Mouse (Mus musculus): Measurements from ENCODE around the gene Hoxb6. TPM values are rescaled to one million over a fixed set of nuclear protein-coding genes. Genes with fewer than 3 reads are reported as not detected.

Hoxb6 gene
- total RNA-seq (2021), result 10 to 100 TPM; 37.0 to 68.1 TPM
- long read RNA-seq, experiment 1, transcript Hoxb6-201 (2 exons, 1,321 nt), result major isoform, 11 of 13 reads
- long read RNA-seq, experiment 1, partial matches to known transcripts, result 0 of 13 reads
- long read RNA-seq, experiment 1, other reads (novel, unspliced or antisense), result 2 of 13 reads
- long read RNA-seq, experiment 2, transcript Hoxb6-201 (2 exons, 1,321 nt), result major isoform, 73 of 80 reads
- long read RNA-seq, experiment 2, partial matches to known transcripts, result 0 of 80 reads
- long read RNA-seq, experiment 2, other reads (novel, unspliced or antisense), result 7 of 80 reads

DNA sequence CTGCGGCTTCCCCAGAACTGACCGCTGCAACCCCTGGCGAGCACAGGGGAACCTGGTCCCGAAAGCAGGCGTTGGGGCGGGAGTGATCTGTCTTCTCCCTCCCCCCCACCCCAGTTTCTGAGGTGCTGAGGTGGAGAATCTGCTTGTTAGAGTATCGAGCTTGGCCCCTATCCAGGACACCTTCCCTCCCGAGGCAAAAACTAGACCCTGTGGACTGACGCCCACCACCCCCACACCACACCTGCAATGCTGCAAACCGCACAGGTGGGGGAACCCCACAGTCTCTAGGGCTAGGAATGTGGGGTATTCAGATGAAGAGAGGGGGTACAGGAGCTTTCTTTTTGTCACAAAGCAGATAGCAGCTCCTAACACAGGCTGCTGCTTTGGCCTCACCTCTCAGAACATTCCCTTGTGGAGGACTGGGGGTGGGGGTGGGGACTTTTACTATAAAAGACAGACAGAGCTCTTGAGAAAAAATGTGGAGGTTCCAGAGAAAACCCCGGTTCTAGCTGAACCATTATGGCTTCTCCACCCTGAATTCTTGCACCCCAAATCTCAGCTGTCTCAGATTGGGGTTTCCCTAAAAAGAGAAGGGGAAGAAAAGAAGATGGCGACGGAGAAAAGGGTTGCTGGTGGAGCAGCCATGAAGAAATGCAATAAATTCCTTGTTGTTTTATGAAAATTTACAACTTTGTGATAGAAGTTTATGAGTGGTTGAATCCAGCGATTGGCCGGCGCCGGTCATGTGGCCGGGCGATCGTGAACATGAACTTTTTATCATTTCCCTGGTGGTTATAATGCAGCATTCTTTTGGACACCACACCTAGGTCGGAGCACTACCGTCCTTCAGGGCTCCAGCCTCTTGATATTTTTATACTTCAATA lies at the start of gene Hoxb6:
Gene Hoxb6 (plus strand): TSS at position 796 of the 884 bp plus-strand sequence.
- no peak for DNase-seq (ENCODE audit: low spot score in 2 of 2)

DNA sequence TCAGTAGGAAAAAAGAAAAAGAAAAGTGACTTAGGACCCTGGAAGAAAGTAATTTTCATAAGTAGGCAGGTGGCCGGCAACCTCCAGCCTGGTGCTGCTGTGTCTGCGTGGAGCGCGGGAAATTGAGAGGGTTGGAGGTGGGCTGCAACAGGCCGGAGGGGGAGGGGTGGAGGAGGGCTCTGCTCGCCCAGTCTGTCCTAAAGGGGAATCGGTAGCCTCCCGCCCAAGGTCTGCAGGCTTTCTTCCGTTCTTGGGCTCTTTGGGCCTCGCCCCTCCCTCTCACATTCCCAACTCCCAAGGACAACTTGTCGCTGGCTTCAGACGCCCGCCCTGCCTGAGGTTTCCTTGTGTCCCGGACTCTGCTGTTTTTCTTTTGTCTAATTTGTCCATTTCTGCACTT lies 41.4 kb upstream of the Hoxb6 start:
- peak; percentile 44 to 50 for DNase-seq (ENCODE audit: low spot score in 2 of 2)

DNA sequence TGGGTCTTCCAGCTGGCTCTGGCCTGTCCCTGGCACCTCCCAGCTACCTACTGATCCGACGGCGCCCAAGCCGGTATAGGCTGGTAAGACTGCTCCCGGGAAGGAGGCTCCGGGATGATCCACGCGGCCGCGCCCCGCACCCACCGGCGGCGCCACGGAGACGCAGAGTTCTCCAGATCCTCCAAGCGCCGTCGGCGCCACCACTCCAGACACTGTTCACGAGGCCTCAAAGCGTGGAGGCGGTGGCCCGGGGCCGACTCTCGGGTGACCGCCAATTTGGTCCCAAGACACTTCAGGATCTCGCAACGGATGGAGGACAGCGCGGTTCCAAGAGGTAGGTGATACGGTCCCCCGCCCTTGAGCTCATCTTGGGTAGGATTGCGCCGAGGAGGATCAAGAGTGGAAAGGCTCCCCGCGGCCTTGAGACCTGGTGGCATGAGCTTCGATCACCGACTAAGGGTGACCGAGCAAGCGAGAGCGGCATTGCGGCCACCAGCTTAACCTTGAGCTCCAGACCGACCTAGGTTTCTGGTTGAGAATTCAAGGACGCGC lies 40.7 kb upstream of the Hoxb6 start:
- peak; percentile 46 to 55 for DNase-seq (ENCODE audit: low spot score in 2 of 2)

DNA sequence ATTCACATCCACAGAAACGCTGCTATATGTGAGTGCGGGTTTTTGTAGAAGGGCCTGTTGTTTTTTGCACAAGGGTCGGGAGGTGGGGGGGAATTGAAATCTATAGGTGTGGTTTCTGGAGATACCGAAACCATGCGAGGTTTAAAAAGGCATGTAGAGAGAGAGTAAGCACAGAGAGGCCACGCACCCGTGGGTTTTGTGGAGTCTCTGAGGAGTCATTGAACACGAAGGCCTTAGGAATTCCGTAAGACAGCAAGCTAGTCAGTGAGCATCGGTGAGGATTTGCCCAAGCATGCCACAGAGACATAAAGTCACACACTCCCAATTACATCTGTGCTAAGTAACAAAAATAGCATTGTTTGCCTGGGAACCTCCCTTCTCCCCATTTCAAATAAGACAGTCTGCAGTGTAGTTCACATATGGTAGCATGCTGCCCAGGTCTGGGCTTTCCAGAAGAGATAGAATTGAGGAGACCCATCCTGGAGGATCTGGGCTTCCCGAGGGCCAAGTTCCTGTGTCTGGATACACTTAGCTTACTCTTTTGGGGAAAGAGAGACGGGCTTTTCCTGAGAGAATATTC lies 39.6 kb upstream of the Hoxb6 start:
- peak in 1 of 2 experiments; percentile 39 for DNase-seq (ENCODE audit: low spot score in 2 of 2)

DNA sequence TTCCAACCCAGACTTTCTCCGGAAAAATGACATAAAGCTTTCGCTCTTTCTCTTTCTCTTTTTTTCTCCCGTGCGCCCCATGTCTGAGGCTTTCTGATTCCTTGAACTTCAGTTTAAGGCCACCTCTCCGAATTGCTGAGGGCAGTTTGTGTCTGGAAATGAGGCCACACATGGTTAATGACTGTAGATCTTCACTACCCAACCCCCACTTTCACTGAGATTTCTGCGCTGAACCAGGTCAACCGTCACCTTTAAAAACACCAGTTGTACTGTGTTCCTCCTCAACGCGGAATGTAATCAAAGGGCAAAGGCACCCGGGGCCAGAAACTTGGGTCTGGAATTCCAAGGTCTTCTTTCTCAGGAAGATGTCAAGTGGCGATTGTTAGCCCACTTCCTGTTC lies 38.1 kb upstream of the Hoxb6 start:
- DNase-seq (ENCODE audit: low spot score in 2 of 2), result peak in 1 of 2 experiments; percentile 35

DNA sequence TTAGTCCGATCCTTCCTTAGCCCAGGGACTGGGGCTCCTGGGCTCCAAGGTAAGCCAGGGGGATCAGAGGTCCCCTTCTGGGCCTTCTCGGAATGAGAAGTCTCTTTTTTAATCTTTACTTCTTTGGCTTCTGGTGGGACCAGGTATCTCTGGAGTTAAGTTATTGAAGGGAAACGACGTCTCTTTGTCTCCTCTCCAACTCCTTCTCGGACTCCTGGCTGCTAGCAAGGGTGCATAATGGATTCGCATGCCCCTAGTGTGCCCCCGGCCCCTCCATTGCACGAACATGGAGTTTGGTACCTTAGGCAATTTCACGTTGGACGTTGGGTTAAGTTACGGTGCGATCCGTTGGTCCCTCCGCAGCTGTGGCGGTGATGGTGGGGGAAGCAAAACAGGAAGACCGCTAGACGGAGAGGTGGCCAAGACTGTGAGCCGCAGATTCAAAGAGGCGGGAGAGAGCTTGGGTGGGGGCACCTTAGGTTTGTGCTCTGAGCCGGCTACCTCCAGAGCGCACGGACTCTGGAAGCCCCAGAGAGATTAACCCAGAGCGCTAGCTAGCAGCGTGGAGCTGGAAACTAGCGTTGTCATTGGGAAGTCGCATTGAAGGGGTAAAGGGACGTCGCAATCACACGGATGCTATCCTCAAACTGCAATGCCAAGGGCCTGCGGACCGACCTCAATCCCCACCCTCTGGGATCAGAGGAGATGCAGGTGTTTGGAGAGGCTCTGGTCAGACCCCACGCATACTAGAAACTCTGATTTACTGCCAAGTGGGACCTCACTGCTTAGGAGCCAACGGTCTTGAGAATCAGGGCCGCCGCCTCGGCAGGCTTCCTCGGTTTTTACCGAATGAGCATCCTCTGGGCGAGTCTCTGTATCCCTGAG lies 36.9 kb upstream of the Hoxb6 start:
- peak in 1 of 2 experiments; percentile 43 for DNase-seq (ENCODE audit: low spot score in 2 of 2)

DNA sequence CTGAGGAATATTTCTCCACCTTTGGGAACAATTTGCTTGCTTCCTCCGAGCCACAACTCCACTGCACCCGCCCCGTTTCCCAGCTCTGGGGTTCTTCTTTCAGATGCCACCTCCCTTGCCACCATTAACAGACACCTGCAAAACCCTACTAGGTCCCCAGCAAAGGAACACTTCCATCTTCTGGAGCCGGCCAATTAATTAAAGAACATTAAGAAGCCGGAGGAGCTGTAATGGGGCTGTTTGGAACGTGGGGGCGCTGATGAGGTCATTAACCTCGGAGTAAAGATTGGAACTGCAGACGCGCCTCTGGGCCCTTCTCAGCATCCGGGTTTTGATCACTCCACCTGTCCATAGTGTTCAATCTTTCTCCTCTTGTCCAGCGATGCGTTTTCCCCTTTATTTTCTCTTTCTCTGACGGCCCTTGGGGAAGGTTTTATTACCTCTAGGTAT lies 36.3 kb upstream of the Hoxb6 start:
- DNase-seq (ENCODE audit: low spot score in 2 of 2), result no peak

DNA sequence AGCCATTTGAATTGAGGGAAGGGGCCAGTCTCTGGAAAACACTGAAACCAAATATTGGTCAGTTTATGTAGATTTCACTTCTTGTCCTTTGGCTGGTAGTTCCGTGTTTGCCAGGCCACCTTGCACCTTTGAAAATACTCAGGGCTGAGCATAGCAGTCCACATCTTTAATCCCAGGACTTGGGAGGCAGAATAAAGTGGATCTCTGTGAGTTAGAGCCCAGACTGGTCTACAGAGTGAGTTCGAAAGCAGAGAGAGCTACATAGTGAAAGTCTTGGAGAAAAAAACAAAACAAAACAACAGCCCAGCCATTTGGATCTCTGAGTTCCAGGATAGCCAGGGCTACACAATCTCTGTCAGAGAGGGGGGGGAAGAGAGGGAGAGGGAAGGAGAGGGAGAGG lies 35.1 kb upstream of the Hoxb6 start:
- DNase-seq (ENCODE audit: low spot score in 2 of 2), result no peak

DNA sequence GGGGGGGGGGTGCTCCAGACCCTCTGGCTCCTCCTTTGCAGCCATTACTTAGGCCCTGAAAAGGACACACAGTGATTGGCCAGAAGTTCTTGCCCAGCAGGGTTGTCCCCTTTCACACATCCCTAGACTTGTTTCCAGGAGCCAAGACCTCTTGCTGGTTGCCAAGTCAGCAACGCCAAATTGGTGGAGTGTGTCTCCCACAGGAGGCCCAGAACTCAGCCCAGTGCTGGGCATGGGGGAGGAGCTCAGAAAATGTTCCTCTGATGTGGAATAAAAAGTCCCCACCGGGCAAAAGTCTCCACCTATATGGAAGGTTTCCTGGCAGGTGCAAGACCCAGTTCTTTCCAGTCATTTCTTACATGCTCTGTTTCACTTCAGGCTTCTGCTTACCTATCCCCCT lies 33.2 kb upstream of the Hoxb6 start:
- peak in 1 of 2 experiments; percentile 16 for DNase-seq (ENCODE audit: low spot score in 2 of 2)

DNA sequence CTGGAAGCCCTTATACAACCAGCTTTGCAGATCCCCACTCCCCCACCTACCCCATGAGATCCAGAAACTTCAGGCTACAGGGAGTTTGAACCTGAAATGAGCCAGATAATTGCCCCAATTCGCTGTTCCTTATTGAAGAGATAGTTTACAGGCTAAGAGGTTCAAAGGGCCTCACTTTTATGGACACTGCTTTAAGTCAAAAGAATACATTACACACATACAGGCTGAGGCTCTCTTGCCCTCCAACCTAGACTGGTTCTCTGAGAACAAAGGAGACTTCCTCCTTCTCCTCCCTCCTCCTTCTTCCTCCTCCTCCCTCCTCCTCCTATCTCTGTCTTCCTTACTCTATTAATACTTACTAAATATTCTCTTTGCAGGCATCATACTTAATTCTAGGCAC lies 32.8 kb upstream of the Hoxb6 start:
- DNase-seq (ENCODE audit: low spot score in 2 of 2), result no peak

DNA sequence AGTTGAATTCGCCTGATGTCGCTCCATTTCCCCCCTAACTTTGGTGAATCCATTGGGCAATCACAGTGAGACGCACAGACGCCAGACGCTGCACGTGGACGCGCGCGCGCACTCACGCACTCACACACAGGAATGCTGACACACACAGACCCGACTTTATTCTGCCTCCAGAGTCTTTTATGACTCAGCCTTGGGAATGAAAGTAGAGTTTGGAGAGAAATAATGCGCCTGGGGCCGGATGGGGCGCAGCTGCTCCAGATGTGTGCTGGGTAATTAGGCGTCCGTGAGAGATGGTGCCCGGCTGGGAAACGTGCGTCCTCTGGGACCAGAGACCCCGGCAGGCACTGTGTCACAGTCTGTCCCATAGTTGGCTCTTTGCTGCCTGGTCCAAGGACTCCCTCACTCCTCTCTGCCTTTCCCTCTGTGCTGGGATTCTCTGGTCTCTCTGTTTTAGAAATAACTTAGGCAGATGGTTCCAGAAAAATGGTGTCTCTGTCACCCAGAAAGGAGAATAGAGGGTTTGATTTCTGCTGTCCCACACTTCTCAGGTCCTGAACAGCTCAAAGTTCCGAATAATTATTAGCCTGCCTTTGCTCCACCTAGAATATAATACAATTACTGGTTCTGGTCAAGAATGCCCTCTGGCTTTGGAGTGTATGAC lies 31.8 kb upstream of the Hoxb6 start:
- DNase-seq (ENCODE audit: low spot score in 2 of 2), result peak; percentile 53 to 68

DNA sequence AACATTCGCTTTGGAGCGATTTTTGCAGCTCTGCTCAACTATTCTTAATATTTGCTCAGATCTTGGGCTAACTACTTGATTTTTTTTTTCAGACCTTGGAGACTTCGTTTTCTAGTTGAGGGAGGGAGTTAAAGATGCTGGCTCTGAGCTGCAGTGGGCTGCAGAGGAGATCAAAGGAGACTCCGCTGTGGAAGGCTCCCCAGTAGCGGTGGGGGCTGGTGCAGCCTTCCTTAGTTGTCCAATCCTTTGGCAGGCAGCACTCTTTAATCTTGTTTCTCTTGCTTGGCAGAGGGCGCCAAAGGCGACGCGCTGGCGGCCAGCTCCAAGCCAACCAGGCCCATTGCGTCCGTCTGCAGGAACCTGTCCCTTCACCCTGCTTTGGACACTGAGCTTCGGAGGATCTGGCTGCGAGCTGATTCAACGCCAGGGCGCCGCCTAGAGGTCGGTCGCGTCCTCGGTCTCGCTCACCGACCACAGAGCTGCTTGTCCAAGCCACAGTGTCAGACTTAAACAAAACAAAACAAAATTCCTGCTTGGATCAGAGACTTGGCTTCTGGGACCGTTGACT lies 30.9 kb upstream of the Hoxb6 start:
- DNase-seq (ENCODE audit: low spot score in 2 of 2), result peak; percentile 87

DNA sequence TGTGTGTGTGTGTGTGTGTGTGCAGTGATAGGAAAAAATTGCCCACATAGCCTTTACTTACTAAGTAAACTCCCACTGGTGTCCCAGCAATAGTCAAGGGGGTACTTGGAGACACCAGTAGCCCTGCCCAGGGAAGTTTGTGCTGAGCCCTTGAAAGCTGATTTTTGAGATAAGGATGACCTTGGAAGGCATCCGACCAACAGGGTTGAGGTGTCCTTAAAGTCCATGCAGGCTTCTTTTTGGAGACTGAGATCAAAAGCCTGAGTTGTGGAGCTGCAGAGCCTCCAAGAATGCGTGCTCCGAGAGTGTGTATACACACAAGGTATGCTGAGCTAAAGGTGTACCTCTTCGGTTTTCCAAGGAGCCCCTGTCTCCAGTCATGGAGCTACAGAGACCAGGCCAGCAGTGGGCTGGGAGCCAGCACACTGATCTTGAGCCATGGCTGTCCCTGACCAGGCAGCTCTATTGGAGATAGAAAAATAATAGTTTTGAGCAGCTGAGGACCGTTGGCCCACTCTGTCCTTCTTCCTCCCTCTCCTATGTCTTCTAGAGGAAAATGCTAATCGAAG lies 29.9 kb upstream of the Hoxb6 start:
- peak in 1 of 2 experiments; percentile 54 for DNase-seq (ENCODE audit: low spot score in 2 of 2)

DNA sequence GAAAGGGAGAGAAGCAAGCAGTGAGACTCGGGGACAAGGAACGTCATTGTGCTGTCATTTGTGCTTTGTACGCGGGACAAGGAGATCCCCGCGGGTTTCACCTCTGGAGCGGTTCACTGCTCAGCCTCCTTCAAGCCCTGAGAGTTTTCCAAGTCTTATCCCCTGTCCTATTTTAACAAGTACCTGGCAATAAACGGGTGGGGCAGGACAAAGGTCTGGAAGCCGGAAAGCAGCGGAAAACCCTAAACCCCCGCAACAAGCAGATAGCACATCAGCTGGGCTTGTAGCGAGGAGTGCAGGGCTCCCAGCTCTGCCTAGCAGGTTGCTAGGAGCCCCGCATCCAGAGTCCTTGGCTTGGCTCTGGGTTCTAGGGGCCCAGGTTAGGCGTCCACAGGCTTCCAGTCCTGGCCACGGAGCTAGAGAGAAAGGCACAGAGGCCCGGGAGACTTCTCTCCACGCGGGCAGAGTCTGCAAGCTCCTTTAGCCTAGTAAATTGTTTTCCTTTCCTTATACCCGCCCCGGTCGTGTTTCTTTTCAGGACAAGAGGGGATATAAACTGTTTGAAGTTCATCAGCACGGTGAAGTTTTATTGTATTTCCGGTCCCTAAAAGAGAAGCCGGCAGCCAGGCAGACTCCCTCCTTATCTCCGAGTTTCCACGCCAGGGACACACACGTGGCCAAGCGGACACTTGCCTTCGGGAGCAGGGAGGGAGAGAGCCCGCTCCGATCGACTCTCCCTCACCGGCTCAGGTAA lies 28.5 kb upstream of the Hoxb6 start:
- peak in 1 of 2 experiments; percentile 34 for DNase-seq (ENCODE audit: low spot score in 2 of 2)

DNA sequence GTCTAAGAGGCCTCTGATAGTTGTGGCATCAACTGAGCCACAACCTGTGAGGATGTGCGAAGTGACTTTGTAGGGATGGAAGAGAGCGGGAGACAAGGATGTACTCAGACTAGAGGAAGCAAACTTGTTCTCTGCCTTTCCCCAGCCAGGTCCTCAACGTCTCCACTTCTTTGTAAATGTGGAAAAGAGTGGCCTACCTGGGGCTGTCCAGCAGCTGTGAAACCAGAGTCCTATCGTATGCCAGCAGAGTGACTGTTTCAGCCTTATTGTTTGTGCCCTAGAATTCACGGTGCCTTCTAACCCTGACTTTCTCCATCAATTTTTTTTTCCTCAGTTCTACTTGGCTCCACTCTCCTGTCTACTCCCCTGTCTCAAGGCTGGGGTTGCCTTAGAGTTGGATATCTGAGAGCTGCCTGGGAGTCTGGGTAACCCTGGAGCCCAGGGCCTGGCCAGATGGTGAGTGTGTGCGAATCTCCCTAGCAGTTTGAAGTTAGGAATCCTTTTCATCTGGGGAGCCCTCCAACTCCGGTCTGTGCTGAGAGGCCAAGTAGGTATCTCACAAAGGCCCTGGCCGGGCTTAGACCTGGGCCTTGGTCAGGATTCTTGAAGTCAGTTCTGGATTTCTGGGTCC lies 27.8 kb upstream of the Hoxb6 start:
- no peak for DNase-seq (ENCODE audit: low spot score in 2 of 2)

DNA sequence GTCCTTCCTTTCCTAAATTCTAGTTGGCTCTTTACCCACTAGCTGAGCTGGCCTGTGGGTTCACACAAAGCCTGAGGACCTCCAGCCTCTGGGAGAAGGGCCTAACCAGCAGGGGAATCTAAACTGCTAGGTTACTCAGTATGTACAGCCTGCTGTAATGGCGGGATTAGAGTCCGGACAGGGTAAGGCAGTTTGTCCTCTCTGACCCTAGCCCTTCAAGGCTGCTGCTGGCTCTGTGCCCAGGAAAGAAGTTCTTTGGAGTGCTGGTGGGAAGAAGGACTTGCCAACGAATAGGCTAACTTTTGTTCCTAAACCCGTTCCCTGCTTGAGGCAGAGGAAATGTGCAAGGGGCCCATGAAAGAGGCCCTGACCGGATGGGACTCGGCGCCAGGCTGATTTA lies 26.3 kb upstream of the Hoxb6 start:
- DNase-seq (ENCODE audit: low spot score in 2 of 2), result peak in 1 of 2 experiments; percentile 63

DNA sequence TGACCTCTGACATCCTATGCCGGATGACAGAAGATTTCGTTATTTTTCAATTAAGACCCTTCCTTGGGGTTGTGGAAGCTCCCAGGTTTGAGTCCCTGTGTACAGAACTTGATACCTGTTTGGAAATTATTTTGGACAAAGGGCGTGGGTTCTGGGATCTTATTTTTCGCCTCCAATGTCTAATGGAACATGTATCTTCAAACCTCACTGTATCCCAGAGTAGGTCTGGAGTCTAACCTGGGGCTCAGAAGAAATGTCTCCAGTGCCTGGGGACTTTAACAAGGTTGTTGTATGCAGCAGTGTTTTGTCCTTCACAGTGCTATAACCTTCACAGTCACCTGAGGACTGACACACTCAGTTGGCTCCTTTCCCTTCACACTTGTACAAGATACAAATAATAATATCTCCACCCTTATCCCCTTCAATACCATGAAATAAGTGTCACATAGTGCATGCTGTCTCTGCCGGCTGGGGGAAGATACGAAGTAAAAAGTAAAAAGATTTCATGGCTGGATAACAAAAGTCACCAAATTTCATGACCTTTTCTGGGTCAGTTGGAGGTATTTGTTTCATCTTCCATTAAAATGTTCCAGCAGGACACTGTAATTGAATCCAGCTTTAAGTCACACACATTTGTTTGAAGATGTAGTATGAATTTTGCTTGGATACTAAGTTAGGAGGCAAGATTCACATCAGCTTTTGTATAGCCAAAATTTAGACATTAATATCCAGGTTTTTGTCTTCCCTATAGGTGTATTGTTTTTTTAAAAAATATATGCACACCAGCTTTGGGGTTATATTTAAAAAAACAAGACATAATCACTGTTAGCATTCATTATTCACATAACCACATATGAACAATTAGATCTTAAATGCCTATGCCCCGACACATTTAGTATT lies 25.0 kb upstream of the Hoxb6 start:
- no peak for DNase-seq (ENCODE audit: low spot score in 2 of 2)
